Mouse (Mus musculus): ENCODE measurements around the gene Rdh16. TPM values are rescaled to one million over a fixed set of nuclear protein-coding genes. Genes with fewer than 3 reads are reported as not detected.

Gene Rdh16
- polyA plus RNA-seq, 1 experiment from 2014 or later, result not detected

Other genes starting within 250 kb of the Rdh16 start
- 60.2 and 68.2 TPM in 2 replicates for gene Lrp1, start 180.0 kb upstream of the Rdh16 start, polyA plus RNA-seq (2014; fragmentation: Nextera tagmentation; extraction: Ambion mirVana)
- gene Stat6, start 158.2 kb upstream of the Rdh16 start, polyA plus RNA-seq (2014; fragmentation: Nextera tagmentation; extraction: Ambion mirVana), result 6.1 and 6.8 TPM in 2 replicates
- gene Nemp1, start 134.3 kb upstream of the Rdh16 start, polyA plus RNA-seq (2014; fragmentation: Nextera tagmentation; extraction: Ambion mirVana), result 9.3 and 10.6 TPM in 2 replicates
- 6.2 and 7.8 TPM in 2 replicates for gene Nab2, start 132.6 kb upstream of the Rdh16 start, polyA plus RNA-seq (2014; fragmentation: Nextera tagmentation; extraction: Ambion mirVana)
- 0.56 and 0.76 TPM in 2 replicates for gene Myo1a, start 96.0 kb upstream of the Rdh16 start, polyA plus RNA-seq (2014; fragmentation: Nextera tagmentation; extraction: Ambion mirVana)
- 0.49 and 0.57 TPM in 2 replicates for gene Tac2, start 76.7 kb upstream of the Rdh16 start, polyA plus RNA-seq (2014; fragmentation: Nextera tagmentation; extraction: Ambion mirVana)
- 7.0 and 8.0 TPM in 2 replicates for gene Zbtb39, start 61.6 kb upstream of the Rdh16 start, polyA plus RNA-seq (2014; fragmentation: Nextera tagmentation; extraction: Ambion mirVana)
- gene Gpr182, start 49.4 kb upstream of the Rdh16 start, polyA plus RNA-seq (2014; fragmentation: Nextera tagmentation; extraction: Ambion mirVana), result 0.29 and 0.38 TPM in 2 replicates
- gene Rdh1, start 41.4 kb upstream of the Rdh16 start, polyA plus RNA-seq (2014; fragmentation: Nextera tagmentation; extraction: Ambion mirVana), result not detected in 2 replicates
- 0.13 TPM in 1 of 2 replicates, not detected in the other for gene Rdh16f1, start 41.4 kb upstream of the Rdh16 start, polyA plus RNA-seq (2014; fragmentation: Nextera tagmentation; extraction: Ambion mirVana)
- not detected in 2 replicates for gene Rdh9, start 24.8 kb upstream of the Rdh16 start, polyA plus RNA-seq (2014; fragmentation: Nextera tagmentation; extraction: Ambion mirVana)
- not detected in 2 replicates for gene Rdh19, start 48.8 kb downstream of the Rdh16 start, polyA plus RNA-seq (2014; fragmentation: Nextera tagmentation; extraction: Ambion mirVana)
- gene Rdh16f2, start 65.3 kb downstream of the Rdh16 start, polyA plus RNA-seq (2014; fragmentation: Nextera tagmentation; extraction: Ambion mirVana), result not detected in 2 replicates
- not detected in 2 replicates for gene Rdh7, start 87.7 kb downstream of the Rdh16 start, polyA plus RNA-seq (2014; fragmentation: Nextera tagmentation; extraction: Ambion mirVana)
- not detected in 2 replicates for gene Sdr9c7, start 97.4 kb downstream of the Rdh16 start, polyA plus RNA-seq (2014; fragmentation: Nextera tagmentation; extraction: Ambion mirVana)
- gene Hsd17b6, start 206.5 kb downstream of the Rdh16 start, polyA plus RNA-seq (2014; fragmentation: Nextera tagmentation; extraction: Ambion mirVana), result not detected in 2 replicates
- gene Prim1, start 214.0 kb downstream of the Rdh16 start, polyA plus RNA-seq (2014; fragmentation: Nextera tagmentation; extraction: Ambion mirVana), result 85.0 and 91.4 TPM in 2 replicates
- 854 and 893 TPM in 2 replicates for gene Naca, start 234.4 kb downstream of the Rdh16 start, polyA plus RNA-seq (2014; fragmentation: Nextera tagmentation; extraction: Ambion mirVana)

Measured in neural tube, embryonic 11.5 days (tissue).